Mouse (Mus musculus) frontal cortex, adult (tissue): ENCODE data around the gene Gm5431.

Source experiments
- ATAC-seq: cut with Nextera tagmentation; 2 replicates; pipeline ENCODE4 v1.9.2; 2017; ENCODE audit warnings: mild to moderate bottlenecking, moderate library complexity, mixed read lengths; ENCODE audit not compliant: low TSS enrichment

Gm5431 gene

GRCm38 (mm10) chr11:48838879-48839680, 62.9 kb downstream of the Gm5431 start:
- ATAC-seq: no peak

DNA sequence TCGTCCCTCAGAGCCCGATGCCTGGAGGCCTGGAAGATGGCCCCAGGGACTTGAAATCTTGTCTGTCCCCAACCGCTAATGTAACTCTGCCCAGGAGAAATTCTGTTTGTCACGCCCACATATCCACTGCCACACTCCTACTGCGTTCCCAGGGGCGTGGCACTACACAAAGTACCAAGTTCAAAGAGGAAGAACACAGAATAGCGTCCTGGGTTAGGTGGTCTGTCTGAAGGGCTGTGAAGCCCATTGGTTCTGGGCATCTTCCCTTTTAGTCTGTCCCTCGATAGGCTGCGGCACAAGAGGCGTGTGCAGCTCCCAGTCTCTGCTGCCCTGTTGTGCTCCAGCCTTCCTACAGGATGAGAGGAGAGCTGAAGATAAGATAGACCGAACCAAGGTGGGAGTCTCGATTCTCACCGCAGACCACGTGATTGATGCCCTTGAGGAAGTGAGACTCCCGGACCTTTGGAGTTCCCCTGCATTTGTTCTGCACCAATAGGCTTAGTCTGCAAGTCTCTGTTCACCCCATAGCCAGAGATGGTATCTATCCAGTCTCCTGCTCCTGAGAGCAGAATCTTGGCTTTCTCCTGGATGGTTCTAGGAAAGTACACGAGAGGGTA, 63.7 kb downstream of the Gm5431 start:
- peak; percentile 29; the same call in 1 of the 2 replicates for ATAC-seq
